Mouse (Mus musculus): ENCODE data around the gene Dirc2. TPM values are rescaled to one million over a fixed set of nuclear protein-coding genes. Genes with fewer than 3 reads are reported as not detected.

The Dirc2 gene
- polyA plus RNA-seq, 1 experiment from 2014 or later, result 11.1 TPM

GRCm38 (mm10) chr16:35652206-35652605 lies 117.0 kb downstream of the Dirc2 start:
- H3K27me3 ChIP-seq (replicated peaks; ENCODE audit: low read depth, poor library complexity, severe bottlenecking), result peaks cover 2% of the 10 kb centered on the region
- no peaks in the 10 kb centered on the region for H3K9me3 ChIP-seq
- no peak for DNase-seq (ENCODE audit: low spot score)
- peaks cover 10% of the 10 kb centered on the region; the same call in 1 of the 2 replicates for H3K36me3 ChIP-seq (replicated peaks)
- no peaks in the 10 kb centered on the region for H3K4me1 ChIP-seq
- no peak overlapping the region for H3K4me3 ChIP-seq
- WGBS, result 71% methylated on average over 6 of the region's 6 CpGs
- no peak overlapping the region for H3K27ac ChIP-seq (replicated peaks)

DNA sequence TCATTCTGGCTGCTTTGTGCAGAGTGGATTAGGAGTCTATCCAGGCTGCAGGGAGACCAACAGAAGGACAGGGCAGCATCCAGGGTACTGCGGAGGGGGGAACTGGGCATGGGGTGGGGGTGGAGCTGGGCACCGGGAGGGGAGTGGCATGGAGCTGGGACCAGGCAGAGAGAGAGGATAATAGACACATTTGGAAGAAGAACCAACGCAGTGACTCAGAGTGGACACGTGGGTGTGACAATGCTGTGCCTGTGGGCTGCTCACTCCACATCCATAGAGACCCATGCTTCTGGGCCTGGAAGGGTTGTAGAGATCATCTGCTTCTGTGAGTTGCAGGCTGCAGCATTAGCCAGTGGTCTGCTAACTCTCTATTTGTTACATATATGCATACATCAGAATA lies 120.3 kb downstream of the Dirc2 start:
- Histone ChIP-seq H3K4me3 (no peak overlapping the region), H3K27me3 (replicated peaks; ENCODE audit: low read depth, poor library complexity, severe bottlenecking) (no peaks in the 10 kb centered on the region), H3K9me3 (no peaks in the 10 kb centered on the region), H3K27ac (replicated peaks) (no peak overlapping the region), H3K36me3 (replicated peaks) (peaks cover 16% of the 10 kb centered on the region; the same call in 1 of the 2 replicates), H3K4me1 (no peaks in the 10 kb centered on the region)
- no peak for DNase-seq (ENCODE audit: low spot score)
- 91% methylated on average over 4 of the region's 4 CpGs for WGBS

Other genes with a start within 250 kb of the Dirc2 start
- gene Sema5b, start 228.2 kb downstream of the Dirc2 start, polyA plus RNA-seq (2016; fragmentation: Nextera tagmentation; extraction: Ambion mirVana), result 9.5 and 16.5 TPM in 2 replicates
- 30.2 and 31.7 TPM in 2 replicates for gene Hspbap1, start 1.0 kb upstream of the Dirc2 start, polyA plus RNA-seq (2016; fragmentation: Nextera tagmentation; extraction: Ambion mirVana)
- 0.26 and 0.43 TPM in 2 replicates for gene Parp14, start 102.2 kb upstream of the Dirc2 start, polyA plus RNA-seq (2016; fragmentation: Nextera tagmentation; extraction: Ambion mirVana)
- 2.1 and 2.5 TPM in 2 replicates for gene Parp9, start 169.1 kb upstream of the Dirc2 start, polyA plus RNA-seq (2016; fragmentation: Nextera tagmentation; extraction: Ambion mirVana)
- 2.3 and 2.8 TPM in 2 replicates for gene Dtx3l, start 169.8 kb upstream of the Dirc2 start, polyA plus RNA-seq (2016; fragmentation: Nextera tagmentation; extraction: Ambion mirVana)
- gene Kpna1, start 209.4 kb upstream of the Dirc2 start, polyA plus RNA-seq (2016; fragmentation: Nextera tagmentation; extraction: Ambion mirVana), result 66.8 and 69.4 TPM in 2 replicates